ENCODE assay signal across 8 mouse cellular contexts in the genomic region with DNA sequence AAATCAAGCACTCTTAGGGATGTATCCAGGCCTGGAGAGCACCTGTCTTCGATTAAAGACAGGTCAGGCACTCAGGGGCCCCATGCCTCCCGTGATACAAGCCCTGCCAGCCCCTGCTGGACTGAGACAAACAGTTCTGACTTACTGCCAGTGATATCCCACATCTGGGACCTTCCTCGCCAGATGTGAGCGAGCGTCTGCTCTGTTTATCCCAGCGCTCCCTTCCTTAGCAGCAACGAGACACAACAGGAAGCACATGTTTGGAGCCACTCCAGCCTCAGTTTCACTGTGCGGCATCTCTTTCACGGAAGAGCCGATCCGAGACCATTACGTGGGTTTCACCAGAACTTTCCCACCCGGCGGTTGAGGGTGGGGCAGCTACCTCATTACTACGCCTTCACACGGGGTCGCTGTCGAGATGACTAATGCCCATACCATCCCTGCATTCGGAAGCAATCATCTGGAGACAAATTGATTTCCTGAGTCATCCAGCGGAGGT. TPM values are rescaled to one million over a fixed set of nuclear protein-coding genes. Genes with fewer than 3 reads are reported as not detected.
A peak's percentile ranks its signal among the peaks of the same experiment; 100 is the strongest.
DNase-seq lines count a peak whose midpoint lies in the region; ATAC-seq and TF ChIP-seq lines count a peak whose summit lies in the region.

No protein-coding gene starts in this region.

- no peak overlapping the region for H3ac ChIP-seq in myocyte (ENCODE audit: control insufficient read depth, insufficient read length)

- TF ChIP-seq POLR2A in kidney, adult 2 months (IDR thresholded peaks at IDR 0.05; ENCODE audit: low read depth, low read length), result no peak
- TF ChIP-seq POLR2A in limb, embryonic 14.5 days (IDR thresholded peaks at IDR 0.05; ENCODE audit: borderline replicate concordance, extremely low read depth, insufficient read depth, insufficient read length), result no peak
- no peak for TF ChIP-seq POLR2A in myocyte (IDR thresholded peaks at IDR 0.05; ENCODE audit: insufficient read length, low read depth)

- H3K9ac ChIP-seq in forebrain, embryonic 13.5 days, result no peak overlapping the region
- H3K9ac ChIP-seq in limb, embryonic 14.5 days (ENCODE audit: low read depth, low read length, severe bottlenecking), result peak overlapping the region; percentile 31; the same call in 1 of the 2 replicates

- H3K9me3 ChIP-seq in forebrain, embryonic 13.5 days (replicated peaks), result no peaks in the 10 kb centered on the region
- no peaks in the 10 kb centered on the region for H3K9me3 ChIP-seq in limb, embryonic 14.5 days (ENCODE audit: control insufficient read depth, low read length)

- DNase-seq in kidney, adult 2 months, result peak; percentile 20
- DNase-seq in kidney, adult 8-10 months, result no peak
- peak; percentile 27 for DNase-seq in heart, postnatal 25 days (ENCODE audit: low spot score)
- peak; percentile 87 for DNase-seq in limb, embryonic 14.5 days (ENCODE audit: low spot score)
- no peak for DNase-seq in c-Kit-positive CD71-positive TER-119-positive erythroid progenitor cells, embryonic 14.5 days (ENCODE audit: low spot score)
- DNase-seq in cerebellum, adult 9-10 months, result no peak

- no peaks in the 10 kb centered on the region for H3K36me3 ChIP-seq in kidney, adult 2 months (ENCODE audit: control insufficient read depth, insufficient read depth, low read length)
- H3K36me3 ChIP-seq in forebrain, embryonic 13.5 days (ENCODE audit: poor library complexity, severe bottlenecking), result no peaks in the 10 kb centered on the region
- no peaks in the 10 kb centered on the region for H3K36me3 ChIP-seq in limb, embryonic 14.5 days (ENCODE audit: control insufficient read depth, insufficient read depth, low read length)
- H3K36me3 ChIP-seq in myocyte (ENCODE audit: control insufficient read depth, insufficient read depth), result no peaks in the 10 kb centered on the region

- no peaks in the 10 kb centered on the region for H3K79me2 ChIP-seq in myocyte (ENCODE audit: control insufficient read depth, insufficient read depth)

- TF ChIP-seq CTCF in kidney, adult 2 months (conservative IDR thresholded peaks at IDR 0.05; ENCODE audit: insufficient read depth, insufficient read length, low read depth, low read length), result no peak

- ATAC-seq in forebrain, embryonic 13.5 days, result peak; percentile 36; the same call in 1 of the 2 replicates
- peak; percentile 73 for ATAC-seq in limb, embryonic 14.5 days (ENCODE audit: low FRiP score, low read depth)

- no peaks in the 10 kb centered on the region; the same call in 1 of the 2 replicates for H3K27me3 ChIP-seq in kidney, adult 2 months (replicated peaks; ENCODE audit: control insufficient read depth, insufficient read depth, low read length)
- H3K27me3 ChIP-seq in forebrain, embryonic 13.5 days, result no peaks in the 10 kb centered on the region
- H3K27me3 ChIP-seq in limb, embryonic 14.5 days (ENCODE audit: control insufficient read depth, insufficient read depth, low read length), result no peaks in the 10 kb centered on the region
- no peaks in the 10 kb centered on the region for H3K27me3 ChIP-seq in myocyte (ENCODE audit: control insufficient read depth, insufficient read depth, insufficient read length)

- peak overlapping the region; percentile 47 for H3K4me2 ChIP-seq in forebrain, embryonic 13.5 days
- H3K4me2 ChIP-seq in limb, embryonic 14.5 days (replicated peaks; ENCODE audit: low read depth, low read length, severe bottlenecking), result peak overlapping the region; percentile 45
- H3K4me2 ChIP-seq in myocyte (ENCODE audit: low read depth), result peak overlapping the region; percentile 72

- intact Hi-C loops in heart, postnatal 25 days (cut with DNase I), result no loop called here

- 32% methylated on average over 20 of the region's 20 CpGs for WGBS in kidney, adult 2 months
- WGBS in forebrain, embryonic 13.5 days, result 25% methylated on average over 20 of the region's 20 CpGs
- 8% methylated on average over 20 of the region's 20 CpGs for WGBS in limb, embryonic 14.5 days

- H3K27ac ChIP-seq in kidney, adult 2 months (ENCODE audit: insufficient read depth, low read depth, low read length), result no peak overlapping the region
- H3K27ac ChIP-seq in forebrain, embryonic 13.5 days, result no peak overlapping the region
- H3K27ac ChIP-seq in limb, embryonic 14.5 days (replicated peaks; ENCODE audit: low read depth, low read length), result peak overlapping the region; percentile 68; the same call in 1 of the 2 replicates

- no peak overlapping the region; the same call in 1 of the 2 replicates for H3K4me3 ChIP-seq in kidney, adult 2 months (ENCODE audit: insufficient read depth, low read depth, low read length)
- H3K4me3 ChIP-seq in forebrain, embryonic 13.5 days, result no peak overlapping the region
- H3K4me3 ChIP-seq in limb, embryonic 14.5 days (replicated peaks; ENCODE audit: low read length), result peak overlapping the region; percentile 21
- peak overlapping the region; percentile 21 for H3K4me3 ChIP-seq in myocyte

- H3K4me1 ChIP-seq in kidney, adult 2 months (ENCODE audit: control insufficient read depth, insufficient read depth, low read length), result no peaks in the 10 kb centered on the region
- H3K4me1 ChIP-seq in forebrain, embryonic 13.5 days, result peaks cover 23% of the 10 kb centered on the region
- peaks cover 24% of the 10 kb centered on the region for H3K4me1 ChIP-seq in limb, embryonic 14.5 days (ENCODE audit: control insufficient read depth, insufficient read depth, low read length)

TF ChIP-seq in myocyte, 11 proteins besides CTCF, POLR2A, EP300 and RAD21:
- TF ChIP-seq CEBPB (IDR thresholded peaks at IDR 0.05; ENCODE audit: insufficient read depth, poor library complexity, severe bottlenecking) (no peak), REST (IDR thresholded peaks at IDR 0.05; ENCODE audit: insufficient read depth, insufficient read length) (no peak), TCF12 (IDR thresholded peaks at IDR 0.05; ENCODE audit: insufficient read depth, poor library complexity, severe bottlenecking) (no peak), USF1 (IDR thresholded peaks at IDR 0.05; ENCODE audit: low read depth) (no peak), E2F4 (IDR thresholded peaks at IDR 0.05; ENCODE audit: insufficient read depth) (no peak), POLR2AphosphoS2 (IDR thresholded peaks at IDR 0.05; ENCODE audit: insufficient read length, low read depth) (no peak), SRF (IDR thresholded peaks at IDR 0.05; ENCODE audit: control insufficient read depth, insufficient read length, low read depth) (no peak), MAX (IDR thresholded peaks at IDR 0.05; ENCODE audit: low read depth) (no peak), MYOG (IDR thresholded peaks at IDR 0.05; ENCODE audit: control insufficient read depth in 1 of 3, insufficient read depth in 1 of 3, insufficient read length in 2 of 3, low read depth in 2 of 3) (no peak), TCF3 (IDR thresholded peaks at IDR 0.05; ENCODE audit: insufficient read length, low read depth) (no peak), MYOD1 (IDR thresholded peaks at IDR 0.05; ENCODE audit: control insufficient read depth in 1 of 3, insufficient read length in 2 of 3, low read depth in 2 of 3) (no peak)

RNA-seq across cellular contexts. Expression of gene F2rl1, which starts 23.3 kb away (rescaled TPM):
- polyA plus RNA-seq in kidney, adult 2 months (2012; rRNA removed), result 27.2 and 29.9 TPM in 2 replicates
- 0.08 TPM in 1 of 2 replicates, not detected in the other for polyA plus RNA-seq in forebrain, embryonic 13.5 days (2015; fragmentation: Nextera tagmentation; extraction: Ambion mirVana)
- under 1 TPM; 0.48 to 0.65 TPM for total RNA-seq in heart, postnatal 25 days (2021)
- 6.8 and 8.1 TPM in 2 replicates for polyA plus RNA-seq in limb, embryonic 14.5 days (2012; rRNA removed)
- 2.7 and 4.0 TPM in 2 replicates for polyA plus RNA-seq in limb, embryonic 14.5 days (2014; fragmentation: Nextera tagmentation; extraction: Ambion mirVana)
- not detected for polyA plus RNA-seq in myocyte (2012; fragmentation: generic; extraction: Trizol)

Comparison
In these comparisons a context has a peak if more than half of its experiments do, and no peak if none do; other contexts are left out.
1. DNase-seq: peak in kidney, adult 2 months (single experiment), heart, postnatal 25 days (single experiment) and limb, embryonic 14.5 days (single experiment); none in kidney, adult 8-10 months (0 of 2), c-Kit-positive CD71-positive TER-119-positive erythroid progenitor cells, embryonic 14.5 days (single experiment) and cerebellum, adult 9-10 months (single experiment).
2. H3K4me3 ChIP-seq: peak in limb, embryonic 14.5 days (single experiment) and myocyte (single experiment); none in kidney, adult 2 months (single experiment) and forebrain, embryonic 13.5 days (single experiment).
3. Peak in every context shown above with its lines, with median percentiles within 50 percentile points of each other: H3K4me2 ChIP-seq.